Mouse (Mus musculus) midbrain, embryonic 16.5 days (tissue): ENCODE measurements around the gene Angel1. TPM values are rescaled to one million over a fixed set of nuclear protein-coding genes. Genes with fewer than 3 reads are reported as not detected.

Experiments
- ATAC-seq: fragments of 200-750 bp; cut with Nextera tagmentation; 2 replicates; pipeline ENCODE4 v1.8.0; 2017; ENCODE audit warnings: moderate TSS enrichment
- H3K27ac ChIP-seq: fragments of 300-500 bp; sonication (generic); 2 replicates; pipeline ENCODE4 v1.5.1; 2014; ENCODE audit warnings: mild to moderate bottlenecking, low read length, mixed read lengths
- H3K27me3 ChIP-seq: fragments of 300-500 bp; sonication (generic); 2 replicates; pipeline ENCODE4 v1.6.1; 2014; ENCODE audit warnings: low read depth, low read length, mixed read lengths; ENCODE audit not compliant: control insufficient read depth, insufficient read depth
- H3K36me3 ChIP-seq: fragments of 300-500 bp; sonication (generic); 2 replicates; pipeline ENCODE4 v1.6.1; 2014; ENCODE audit warnings: mild to moderate bottlenecking, low read length, moderate library complexity, mixed read lengths; ENCODE audit not compliant: control insufficient read depth, insufficient read depth
- H3K4me1 ChIP-seq: fragments of 300-500 bp; sonication (generic); 2 replicates; pipeline ENCODE4 v1.6.1; 2014; ENCODE audit warnings: mild to moderate bottlenecking, low read length, mixed read lengths; ENCODE audit not compliant: control insufficient read depth, insufficient read depth
- H3K4me2 ChIP-seq: fragments of 300-500 bp; sonication (generic); 2 replicates; pipeline ENCODE4 v1.6.1; 2014; ENCODE audit warnings: mild to moderate bottlenecking, low read length, mixed read lengths
- H3K4me3 ChIP-seq: fragments of 300-500 bp; sonication (generic); 2 replicates; pipeline ENCODE4 v1.5.1; 2014; ENCODE audit warnings: low read depth, mild to moderate bottlenecking, low read length, moderate library complexity, mixed read lengths
- H3K9ac ChIP-seq: fragments of 300-500 bp; sonication (generic); 2 replicates; pipeline ENCODE4 v1.6.1; 2014; ENCODE audit warnings: low read depth, low read length, mixed read lengths
- H3K9me3 ChIP-seq: fragments of 300-500 bp; sonication (generic); replicated peaks from 2 replicates; pipeline ENCODE4 v1.6.1; 2014; ENCODE audit warnings: mild to moderate bottlenecking, low read length, mixed read lengths; ENCODE audit not compliant: control insufficient read depth, poor library complexity, severe bottlenecking
- WGBS: fragments of 180-500 bp; shearing (Covaris S2); extraction: QIAGEN DNeasy Blood & Tissue Kit; methylation state at CpG from one replicate; pipeline ENCODE4 v1.1.7; 2014; 5-methylcytosine and 5-hydroxymethylcytosine counted together
- polyA plus RNA-seq: library from polyadenylated mRNA; unstranded; fragments of >200 nt; fragmentation: Nextera tagmentation; extraction: Ambion mirVana; gene quantifications from 2 replicates; pipeline ENCODE4 v1.2.1, GENCODE M21; 2015

Gene Angel1
- polyA plus RNA-seq, 1 experiment from 2014 or later: 10.8 TPM

DNA sequence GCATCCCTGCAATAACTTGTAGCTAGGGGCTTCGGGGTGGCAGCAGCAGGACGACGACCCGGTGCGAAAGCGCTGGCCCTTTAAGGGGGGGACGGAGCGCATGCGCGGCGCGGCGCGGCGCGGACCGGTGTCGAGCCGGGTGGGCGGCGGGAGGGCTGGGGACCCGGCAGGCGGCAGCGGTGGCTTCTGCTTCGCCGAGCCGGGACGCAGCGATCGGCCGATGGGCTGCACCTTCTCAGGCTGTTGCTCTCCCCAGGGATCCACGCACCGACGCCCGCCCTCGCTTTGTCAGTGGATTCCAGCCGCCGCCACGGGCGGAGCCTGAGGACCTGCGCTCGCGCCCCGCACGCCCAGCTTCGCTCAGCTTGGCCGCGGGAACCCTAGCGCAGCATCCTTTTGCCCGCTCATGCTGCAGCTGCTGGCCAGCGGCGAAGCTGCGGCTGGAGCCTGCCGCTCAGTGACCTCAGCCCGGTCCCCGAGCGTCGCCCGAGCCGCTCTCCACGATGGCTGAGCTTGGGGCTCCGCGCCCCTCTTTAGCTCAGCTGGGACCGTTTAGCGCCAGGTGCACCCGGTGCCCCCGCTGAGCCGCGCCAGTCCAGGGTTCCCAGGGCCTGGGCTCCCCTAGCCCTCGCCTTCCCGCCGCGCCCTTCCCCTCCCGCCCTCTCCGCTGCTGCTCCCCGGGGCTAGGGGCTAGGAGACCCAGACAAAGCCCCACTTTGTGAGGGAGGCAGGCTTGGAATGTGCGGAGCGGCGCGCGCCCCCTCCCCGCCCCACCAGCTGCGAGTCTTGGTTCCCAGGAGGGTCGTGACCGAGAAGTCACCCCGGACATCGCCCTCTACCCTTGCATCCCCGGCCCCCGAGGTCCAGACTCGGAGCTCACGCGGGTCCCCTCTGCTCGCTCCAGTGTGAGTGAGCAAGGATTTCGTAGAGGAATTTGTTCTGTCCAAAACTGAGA is 47.4 kb downstream of the Angel1 start, which contains the start of gene Vash1:
Gene Vash1, plus strand, starts transcription at position 110 of the 955 bp plus-strand sequence.
- H3K27me3 ChIP-seq: no peaks in the 10 kb centered on the region

DNA sequence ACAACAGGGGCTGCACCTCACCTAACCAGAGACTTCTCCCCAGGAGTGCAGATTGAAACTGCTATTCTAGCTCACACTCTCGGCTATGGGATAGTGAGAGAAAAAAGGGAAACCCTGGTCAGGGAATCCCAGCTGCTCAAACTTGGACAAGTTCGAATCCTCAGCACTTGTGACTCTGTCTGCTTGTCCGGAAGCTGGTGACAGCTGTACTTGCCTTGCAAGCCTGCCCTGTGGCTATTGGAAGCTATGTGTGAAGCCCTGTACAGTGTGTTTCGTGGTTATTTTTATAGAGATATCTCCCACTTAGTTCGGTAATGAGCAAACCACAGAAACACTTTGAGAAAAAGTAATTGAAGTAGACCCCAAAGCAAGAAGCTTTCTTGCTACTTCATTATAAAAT is 53.8 kb downstream of the Angel1 start:
- 83% methylated on average over 5 of the region's 5 CpGs for WGBS
- no peaks in the 10 kb centered on the region for H3K4me1 ChIP-seq
- H3K4me3 ChIP-seq: no peak overlapping the region
- H3K36me3 ChIP-seq: no peaks in the 10 kb centered on the region
- 0 out of 2 replicates have a peak, but pooled peaks cover 2% of the 10 kb centered on the region for H3K9me3 ChIP-seq
- H3K9ac ChIP-seq: no peak overlapping the region
- no peaks in the 10 kb centered on the region for H3K27me3 ChIP-seq
- no peak overlapping the region for H3K4me2 ChIP-seq
- no peak for ATAC-seq
- no peak overlapping the region for H3K27ac ChIP-seq

More for the DNA sequence above, 47.4 kb downstream of the Angel1 start, which contains the start of gene Vash1:
- Histone ChIP-seq H3K4me2 (peak within 1 kb of the TSS; percentile 85), H3K4me3 (peak within 1 kb of the TSS; percentile 95), H3K36me3 (no peaks in the 10 kb centered on the region), H3K4me1 (peaks cover 27% of the 10 kb centered on the region), H3K9me3 (no peaks in the 10 kb centered on the region), H3K9ac (peak within 1 kb of the TSS; percentile 100), H3K27ac (peak within 1 kb of the TSS; percentile 95)
- under 1% methylated on average over 74 of the region's 94 CpGs for WGBS
- ATAC-seq: peak; percentile 83

DNA sequence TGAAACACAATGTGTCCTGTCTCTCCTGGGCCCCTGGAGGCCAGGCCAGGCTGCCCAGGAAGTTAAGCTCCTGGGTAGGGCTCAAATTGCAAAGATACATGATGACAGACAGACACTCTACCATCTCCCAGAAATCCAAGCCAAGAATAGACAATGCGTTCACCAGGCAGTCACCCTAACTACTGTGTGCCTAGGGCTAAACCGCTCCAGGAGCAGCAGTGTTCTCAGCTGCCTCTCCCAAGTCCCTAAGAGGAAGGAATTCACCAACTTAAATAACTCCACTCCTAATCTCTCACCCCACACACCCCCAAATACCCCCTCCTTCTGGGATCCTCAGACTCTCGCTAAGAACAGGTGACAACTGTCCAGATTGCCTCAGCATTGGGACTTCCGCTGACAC is 54.2 kb downstream of the Angel1 start:
- no peak for ATAC-seq

DNA sequence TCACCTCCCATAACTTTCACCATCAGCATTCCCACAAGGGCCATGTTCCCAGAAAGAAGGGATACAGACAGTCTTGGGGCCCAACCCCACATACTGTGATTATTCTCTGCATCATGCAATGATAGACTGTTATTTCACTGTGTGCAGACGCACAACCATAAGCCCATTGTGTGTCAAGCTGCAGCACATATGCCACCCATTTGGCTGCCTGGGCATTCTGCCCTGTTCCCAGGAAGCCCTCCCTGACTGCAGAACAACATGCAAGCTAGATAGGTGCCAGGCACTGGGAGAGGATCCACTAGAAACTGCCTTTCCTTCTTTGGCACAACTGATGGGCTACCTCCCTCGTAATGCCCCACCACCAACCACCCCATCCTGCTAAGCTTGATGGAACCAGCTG is 57.9 kb downstream of the Angel1 start:
- no peaks in the 10 kb centered on the region for H3K27me3 ChIP-seq
- no peak overlapping the region for H3K4me2 ChIP-seq
- WGBS: 91% methylated on average over 2 of the region's 2 CpGs
- no peaks in the 10 kb centered on the region for H3K36me3 ChIP-seq
- H3K4me1 ChIP-seq: no peaks in the 10 kb centered on the region
- no peak overlapping the region for H3K4me3 ChIP-seq
- 0 out of 2 replicates have a peak, but pooled peaks cover 2% of the 10 kb centered on the region for H3K9me3 ChIP-seq
- no peak overlapping the region for H3K9ac ChIP-seq
- no peak overlapping the region for H3K27ac ChIP-seq
- ATAC-seq: no peak

More for the DNA sequence above, 54.2 kb downstream of the Angel1 start:
- Histone ChIP-seq H3K27ac (no peak overlapping the region), H3K4me1 (no peaks in the 10 kb centered on the region), H3K27me3 (no peaks in the 10 kb centered on the region), H3K4me2 (no peak overlapping the region), H3K9ac (no peak overlapping the region), H3K9me3 (0 out of 2 replicates have a peak, but pooled peaks cover 2% of the 10 kb centered on the region), H3K36me3 (no peaks in the 10 kb centered on the region), H3K4me3 (no peak overlapping the region)
- 86% methylated on average over 4 of the region's 4 CpGs for WGBS

DNA sequence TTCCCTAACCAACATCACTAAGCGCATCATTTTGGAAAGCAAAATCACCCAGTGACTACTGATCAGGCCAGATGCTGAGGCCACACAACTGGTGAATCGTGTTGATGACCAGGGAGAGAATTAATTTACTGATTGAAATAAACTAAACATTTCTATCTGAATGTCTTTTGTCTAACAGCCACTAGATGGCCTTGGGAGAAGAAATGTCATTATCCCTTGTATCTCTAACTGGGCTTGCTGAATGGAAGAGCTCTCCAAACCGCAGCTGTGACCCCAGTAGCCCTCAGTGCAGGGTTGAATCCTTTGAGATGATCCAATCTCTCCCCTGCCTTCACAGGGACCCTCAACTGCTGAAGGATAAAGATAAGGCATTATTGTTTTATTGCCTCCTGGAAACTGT is 60.6 kb downstream of the Angel1 start:
- no peaks in the 10 kb centered on the region for H3K4me1 ChIP-seq
- ATAC-seq: no peak
- H3K27me3 ChIP-seq: no peaks in the 10 kb centered on the region
- H3K27ac ChIP-seq: no peak overlapping the region
- H3K4me3 ChIP-seq: no peak overlapping the region
- no peak overlapping the region for H3K4me2 ChIP-seq
- H3K9me3 ChIP-seq: 0 out of 2 replicates have a peak, but pooled peaks cover under 1% of the 10 kb centered on the region
- H3K36me3 ChIP-seq: no peaks in the 10 kb centered on the region
- WGBS: 59% methylated on average over 3 of the region's 3 CpGs
- no peak overlapping the region for H3K9ac ChIP-seq

DNA sequence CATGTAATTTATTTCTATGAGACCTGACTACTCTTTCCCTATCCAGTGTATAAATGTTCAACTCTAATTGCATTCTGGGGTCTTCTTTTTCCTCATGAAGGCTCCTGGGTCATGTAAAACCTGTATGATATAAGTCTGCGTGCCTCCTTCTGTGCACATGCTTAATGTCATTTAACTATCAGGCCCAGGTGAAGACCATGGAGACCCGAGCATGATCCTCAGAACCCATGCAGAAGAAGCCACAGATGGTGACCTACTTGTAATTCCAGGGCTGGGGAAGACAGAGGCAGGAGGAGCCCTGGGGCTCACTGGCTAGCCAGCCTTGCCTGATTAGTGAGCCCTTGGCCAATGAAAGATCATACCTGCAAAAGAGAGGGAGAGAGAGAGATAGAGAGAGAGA is 65.8 kb downstream of the Angel1 start:
- 86% methylated on average over 2 of the region's 2 CpGs for WGBS
- H3K4me2 ChIP-seq: no peak overlapping the region
- no peak for ATAC-seq
- H3K9me3 ChIP-seq: no peaks in the 10 kb centered on the region
- no peak overlapping the region for H3K4me3 ChIP-seq
- peaks cover 7% of the 10 kb centered on the region for H3K4me1 ChIP-seq
- H3K9ac ChIP-seq: no peak overlapping the region
- no peaks in the 10 kb centered on the region for H3K27me3 ChIP-seq
- H3K27ac ChIP-seq: no peak overlapping the region
- H3K36me3 ChIP-seq: no peaks in the 10 kb centered on the region

DNA sequence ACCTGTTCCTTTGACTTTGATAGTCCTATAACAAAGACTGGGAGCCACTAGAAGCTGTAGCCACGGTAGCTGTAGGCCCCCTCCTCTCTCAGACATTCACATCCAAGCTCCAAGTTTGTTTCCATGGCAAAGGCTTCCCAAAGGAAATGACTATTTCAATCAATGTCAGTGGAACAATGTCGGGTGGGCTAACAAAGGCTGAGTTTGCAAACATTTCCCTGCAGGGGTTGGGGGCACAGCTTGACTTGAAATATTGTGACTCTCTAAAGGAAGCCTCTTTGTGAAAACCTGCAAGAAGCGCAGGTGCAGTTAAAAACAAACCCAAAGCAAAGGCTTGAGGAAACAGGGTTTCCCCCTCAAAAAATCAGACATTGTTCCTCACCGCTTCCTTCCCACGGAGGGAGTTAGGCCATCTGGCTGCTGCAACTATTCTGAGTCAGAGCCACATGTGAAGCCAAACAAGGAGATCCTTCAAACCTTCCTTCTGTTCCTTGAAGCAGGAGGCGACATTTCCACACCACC is 66.8 kb downstream of the Angel1 start:
- peak overlapping the region; percentile 6 for H3K27ac ChIP-seq
- peaks cover 7% of the 10 kb centered on the region for H3K4me1 ChIP-seq
- ATAC-seq: peak; percentile 39; the same call in 1 of the 2 replicates
- no peaks in the 10 kb centered on the region for H3K9me3 ChIP-seq
- H3K4me3 ChIP-seq: no peak overlapping the region
- H3K36me3 ChIP-seq: no peaks in the 10 kb centered on the region
- H3K9ac ChIP-seq: no peak overlapping the region
- WGBS: 13% methylated on average over 6 of the region's 6 CpGs
- H3K27me3 ChIP-seq: no peaks in the 10 kb centered on the region
- H3K4me2 ChIP-seq: no peak overlapping the region

DNA sequence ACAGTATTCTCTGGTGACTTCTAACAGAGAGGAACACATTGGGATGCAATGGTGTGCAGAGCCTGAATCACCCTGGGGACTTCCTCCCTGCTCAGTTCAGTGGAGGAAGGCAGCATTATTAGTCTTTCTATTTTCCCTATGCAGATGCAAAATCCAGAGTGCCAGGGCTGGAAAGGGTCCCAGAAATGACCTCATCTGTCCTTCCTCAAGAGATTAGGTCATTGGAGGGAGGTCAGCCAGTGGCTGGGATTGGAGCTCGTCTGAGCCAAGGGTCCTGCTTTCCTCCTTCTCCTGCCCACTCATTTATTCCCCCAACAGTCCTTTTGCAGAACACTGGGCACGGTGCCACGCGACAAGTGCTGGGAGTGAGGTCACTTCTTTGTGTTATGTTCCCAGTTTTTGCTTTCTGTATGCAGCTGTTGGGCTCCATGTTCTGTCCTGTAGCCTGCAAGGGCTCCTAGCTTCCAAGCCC is 73.7 kb downstream of the Angel1 start:
- Histone ChIP-seq H3K36me3 (no peaks in the 10 kb centered on the region), H3K4me1 (peaks cover 6% of the 10 kb centered on the region; the same call in 1 of the 2 replicates), H3K4me2 (no peak overlapping the region), H3K27ac (no peak overlapping the region), H3K27me3 (no peaks in the 10 kb centered on the region), H3K9ac (no peak overlapping the region), H3K9me3 (no peaks in the 10 kb centered on the region), H3K4me3 (no peak overlapping the region)
- WGBS: 53% methylated on average over 4 of the region's 4 CpGs
- peak; percentile 76 for ATAC-seq
